ENCODE assay signal across 8 mouse cellular contexts in the genomic region with DNA sequence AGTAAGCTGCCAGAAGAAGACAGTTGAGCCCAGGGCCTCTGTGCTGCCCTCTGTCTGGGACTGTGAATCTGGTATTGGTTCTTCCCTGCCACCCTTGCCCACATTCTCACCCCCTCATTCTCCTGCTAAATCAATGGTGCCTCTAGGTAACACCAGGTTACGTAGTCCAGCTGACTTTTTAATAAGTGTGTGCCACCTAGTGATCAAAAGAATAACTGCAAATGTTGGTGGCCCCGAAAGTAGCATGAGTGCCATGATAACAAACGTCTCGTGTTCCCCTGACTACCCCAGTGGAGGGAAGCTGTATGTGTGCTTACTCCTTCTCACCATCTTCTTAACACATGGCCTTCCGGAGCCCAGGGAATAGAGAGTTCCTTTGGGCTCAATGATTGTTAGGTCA.
DNase-seq lines count a peak whose midpoint lies in the region; ATAC-seq lines count a peak whose summit lies in the region.

No protein-coding gene starts in this region.

- no peaks in the 10 kb centered on the region for H3K4me1 ChIP-seq in neural tube, embryonic 11.5 days (ENCODE audit: control insufficient read depth, insufficient read depth, low read length)
- no peaks in the 10 kb centered on the region for H3K4me1 ChIP-seq in midbrain, embryonic 12.5 days

- ATAC-seq in neural tube, embryonic 11.5 days (ENCODE audit: insufficient read depth, low FRiP score, low TSS enrichment): peak; percentile 40; the same call in 1 of the 2 replicates
- ATAC-seq in midbrain, embryonic 12.5 days (ENCODE audit: low FRiP score, low read depth): peak; percentile 45; the same call in 1 of the 2 replicates

- WGBS in neural tube, embryonic 11.5 days: 37% methylated on average over 5 of the region's 5 CpGs
- 42% methylated on average over 5 of the region's 5 CpGs for WGBS in midbrain, embryonic 12.5 days

- H3K9me3 ChIP-seq in neural tube, embryonic 11.5 days (ENCODE audit: control insufficient read depth, low read length): no peaks in the 10 kb centered on the region
- H3K9me3 ChIP-seq in midbrain, embryonic 12.5 days: no peaks in the 10 kb centered on the region

- no peak overlapping the region for H3K4me2 ChIP-seq in neural tube, embryonic 11.5 days (ENCODE audit: low read depth)
- H3K4me2 ChIP-seq in midbrain, embryonic 12.5 days (replicated peaks): no peak overlapping the region

- no peak overlapping the region for H3K27ac ChIP-seq in neural tube, embryonic 11.5 days (ENCODE audit: low read depth, low read length)
- H3K27ac ChIP-seq in midbrain, embryonic 12.5 days (replicated peaks): no peak overlapping the region

- no peaks in the 10 kb centered on the region for H3K36me3 ChIP-seq in neural tube, embryonic 11.5 days (ENCODE audit: control insufficient read depth, insufficient read depth, low read length)
- H3K36me3 ChIP-seq in midbrain, embryonic 12.5 days: no peaks in the 10 kb centered on the region

- no peak overlapping the region for H3K9ac ChIP-seq in neural tube, embryonic 11.5 days (ENCODE audit: low read length)
- no peak overlapping the region for H3K9ac ChIP-seq in midbrain, embryonic 12.5 days (replicated peaks)

- DNase-seq in adrenal gland, postnatal 10 days: peak; percentile 16
- no peak for DNase-seq in adrenal gland, adult 18-20 months (ENCODE audit: low spot score in 2 of 2)
- DNase-seq in neural tube, embryonic 11.5 days (ENCODE audit: low spot score): peak; percentile 46
- no peak for DNase-seq in neural tube, embryonic 10.5 days (ENCODE audit: extremely low spot score, low spot score)
- DNase-seq in embryo, embryonic 9.5 days (ENCODE audit: extremely low spot score): peak; percentile 36
- peak; percentile 15 for DNase-seq in kidney, postnatal 10 days
- DNase-seq in spleen, postnatal 36 days (ENCODE audit: low spot score in 2 of 2): no peak

- no peaks in the 10 kb centered on the region for H3K27me3 ChIP-seq in neural tube, embryonic 11.5 days (ENCODE audit: control insufficient read depth, insufficient read depth, low read length)
- no peaks in the 10 kb centered on the region for H3K27me3 ChIP-seq in midbrain, embryonic 12.5 days

- H3K4me3 ChIP-seq in neural tube, embryonic 11.5 days (ENCODE audit: low read depth, low read length): no peak overlapping the region
- H3K4me3 ChIP-seq in midbrain, embryonic 12.5 days: no peak overlapping the region

Comparison
In these comparisons a context has a peak if more than half of its experiments do, and no peak if none do; other contexts are left out.
1. DNase-seq: peak in adrenal gland, postnatal 10 days (single experiment), neural tube, embryonic 11.5 days (single experiment), embryo, embryonic 9.5 days (single experiment) and kidney, postnatal 10 days (single experiment); none in adrenal gland, adult 18-20 months (0 of 2), neural tube, embryonic 10.5 days (single experiment) and spleen, postnatal 36 days (0 of 2).